Mouse (Mus musculus) spleen, adult 2 months (tissue): ENCODE data around the gene Ddx49.

Experiments used
- CTCF ChIP-seq: fragments of 200-500 bp; IDR thresholded peaks from 2 replicates; pipeline ENCODE4 v1.5.1; 2011; ENCODE audit warnings: mild to moderate bottlenecking, inconsistent platforms; ENCODE audit not compliant: insufficient read depth, insufficient read length, insufficient replicate concordance; ENCODE audit errors: extremely low read depth
- POLR2A ChIP-seq: fragments of 200-500 bp; IDR thresholded peaks from 2 replicates; pipeline ENCODE4 v1.6.1; 2011; ENCODE audit warnings: low read depth, low read length, inconsistent platforms

- no peak for TF ChIP-seq CTCF
- no peak for TF ChIP-seq POLR2A
These were observed 17.0 kb downstream of the Ddx49 start for GRCm38 (mm10) chr8:70285304-70285703.
